Mouse (Mus musculus) neural tube, embryonic 15.5 days (tissue): ENCODE data around the gene Cfap299. TPM values are rescaled to one million over a fixed set of nuclear protein-coding genes. Genes with fewer than 3 reads are reported as not detected.
A peak's percentile ranks its signal among the peaks of the same experiment; 100 is the strongest.

ENCODE experiments used
- ATAC-seq: fragments of 200-750 bp; cut with Nextera tagmentation; 2 replicates; pipeline ENCODE4 v1.8.0; 2017; ENCODE audit warnings: mild to moderate bottlenecking, moderate TSS enrichment, moderate library complexity; ENCODE audit not compliant: low FRiP score
- H3K27ac ChIP-seq: fragments of 300-500 bp; sonication (generic); replicated peaks from 2 replicates; pipeline ENCODE4 v1.5.1; 2015; ENCODE audit warnings: mild to moderate bottlenecking, inconsistent platforms
- H3K27me3 ChIP-seq: fragments of 300-500 bp; sonication (generic); replicated peaks from 2 replicates; pipeline ENCODE4 v1.6.1; 2015; ENCODE audit warnings: inconsistent platforms
- H3K36me3 ChIP-seq: fragments of 300-500 bp; sonication (generic); 2 replicates; pipeline ENCODE4 v1.6.1; 2015; ENCODE audit warnings: inconsistent platforms
- H3K4me1 ChIP-seq: fragments of 300-500 bp; sonication (generic); 2 replicates; pipeline ENCODE4 v1.6.1; 2015; ENCODE audit warnings: inconsistent platforms
- H3K4me2 ChIP-seq: fragments of 300-500 bp; sonication (generic); 2 replicates; pipeline ENCODE4 v1.6.1; 2015; ENCODE audit warnings: inconsistent platforms, mild to moderate bottlenecking, moderate library complexity
- H3K4me3 ChIP-seq: fragments of 300-500 bp; sonication (generic); replicated peaks from 2 replicates; pipeline ENCODE4 v1.5.1; 2015; ENCODE audit warnings: mild to moderate bottlenecking, inconsistent platforms
- H3K9ac ChIP-seq: fragments of 300-500 bp; sonication (generic); replicated peaks from 2 replicates; pipeline ENCODE4 v1.6.1; 2015; ENCODE audit warnings: mild to moderate bottlenecking, inconsistent platforms
- H3K9me3 ChIP-seq: fragments of 300-500 bp; sonication (generic); replicated peaks from 2 replicates; pipeline ENCODE4 v1.6.1; 2016; ENCODE audit warnings: inconsistent platforms
- WGBS: fragments of 180-500 bp; shearing (Covaris S2); methylation state at CpG from one replicate; pipeline ENCODE4 v1.1.7; 2015; ENCODE audit warnings: mixed read lengths; 5-methylcytosine and 5-hydroxymethylcytosine counted together
- polyA plus RNA-seq: library from polyadenylated mRNA; unstranded; fragments of >200 nt; fragmentation: Nextera tagmentation; extraction: Ambion mirVana; gene quantifications from 2 replicates; pipeline ENCODE4 v1.2.1, GENCODE M21; 2015

Cfap299 gene
- polyA plus RNA-seq, 1 experiment from 2014 or later = 1.9 TPM

DNA sequence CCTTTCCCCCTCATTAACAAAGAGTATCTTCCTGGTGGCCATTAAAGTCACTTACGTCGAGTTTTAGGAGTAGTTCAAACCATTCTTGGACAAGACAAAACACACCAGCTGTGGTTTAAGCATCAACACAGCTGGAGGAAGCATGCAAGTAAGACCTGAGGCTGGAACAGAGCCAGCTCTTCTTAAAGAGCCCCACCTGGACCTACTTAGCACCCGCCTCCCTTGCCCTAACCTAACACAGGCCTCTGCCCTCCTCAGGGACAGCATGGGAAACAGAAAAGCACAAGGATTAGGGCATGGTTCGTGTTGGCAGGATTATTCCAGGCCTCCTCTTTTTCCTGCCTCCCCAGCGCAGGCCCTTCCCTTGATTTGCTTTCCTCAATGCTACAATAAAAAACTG lies 374.9 kb downstream of the Cfap299 start:
- Histone ChIP-seq H3K9me3 (no peaks in the 10 kb centered on the region), H3K4me3 (no peak overlapping the region), H3K4me1 (no peaks in the 10 kb centered on the region), H3K4me2 (no peak overlapping the region), H3K27ac (no peak overlapping the region), H3K27me3 (no peaks in the 10 kb centered on the region), H3K36me3 (no peaks in the 10 kb centered on the region), H3K9ac (no peak overlapping the region)
- WGBS = 61% methylated on average over 5 of the region's 5 CpGs
- no peak for ATAC-seq

DNA sequence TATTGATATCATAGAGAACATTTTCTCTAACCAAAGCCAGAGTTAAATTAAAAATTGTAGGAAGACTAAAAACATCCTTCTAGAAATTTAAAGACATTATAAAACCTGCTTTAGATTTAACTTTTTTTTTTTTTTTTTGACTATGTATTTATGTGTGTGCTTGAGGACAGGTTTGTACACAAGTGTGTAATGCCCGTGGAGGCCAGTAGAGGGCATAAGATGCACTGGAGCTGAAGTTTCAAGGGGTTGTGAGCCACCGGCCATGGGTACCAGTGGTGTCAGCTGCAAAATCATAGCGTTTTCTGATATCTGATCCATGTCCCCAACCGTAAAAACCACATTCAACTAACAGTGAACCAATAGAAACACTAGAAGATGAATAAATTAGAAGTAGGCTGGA lies 377.5 kb downstream of the Cfap299 start:
- no peaks in the 10 kb centered on the region for H3K36me3 ChIP-seq
- no peaks in the 10 kb centered on the region for H3K9me3 ChIP-seq
- no peak overlapping the region for H3K27ac ChIP-seq
- no peaks in the 10 kb centered on the region for H3K4me1 ChIP-seq
- H3K27me3 ChIP-seq = no peaks in the 10 kb centered on the region
- H3K4me3 ChIP-seq = no peak overlapping the region
- H3K4me2 ChIP-seq = no peak overlapping the region
- H3K9ac ChIP-seq = no peak overlapping the region
- ATAC-seq = no peak
- WGBS = 85% methylated on average over 4 of the region's 4 CpGs

- Histone ChIP-seq H3K27me3 (no peaks in the 10 kb centered on the region), H3K4me1 (no peaks in the 10 kb centered on the region), H3K4me2 (no peak overlapping the region), H3K9me3 (no peaks in the 10 kb centered on the region), H3K4me3 (no peak overlapping the region), H3K9ac (no peak overlapping the region), H3K27ac (no peak overlapping the region), H3K36me3 (no peaks in the 10 kb centered on the region)
- 82% methylated on average over 2 of the region's 2 CpGs for WGBS
- no peak for ATAC-seq
These were observed 386.3 kb downstream of the Cfap299 start for GRCm38 (mm10) chr5:98715392-98715791.

- no peaks in the 10 kb centered on the region for H3K9me3 ChIP-seq
- no peak overlapping the region for H3K4me3 ChIP-seq
- 52% methylated on average over 6 of the region's 6 CpGs for WGBS
- ATAC-seq = no peak
- no peaks in the 10 kb centered on the region for H3K27me3 ChIP-seq
- H3K9ac ChIP-seq = no peak overlapping the region
- H3K27ac ChIP-seq = no peak overlapping the region
- no peaks in the 10 kb centered on the region for H3K4me1 ChIP-seq
- no peak overlapping the region for H3K4me2 ChIP-seq
- no peaks in the 10 kb centered on the region for H3K36me3 ChIP-seq
These were observed 403.3 kb downstream of the Cfap299 start for GRCm38 (mm10) chr5:98732157-98733009.

- Histone ChIP-seq H3K36me3 (no peaks in the 10 kb centered on the region), H3K4me2 (no peak overlapping the region), H3K4me1 (no peaks in the 10 kb centered on the region), H3K27ac (no peak overlapping the region), H3K27me3 (no peaks in the 10 kb centered on the region), H3K9me3 (no peaks in the 10 kb centered on the region), H3K4me3 (no peak overlapping the region), H3K9ac (no peak overlapping the region)
- no peak for ATAC-seq
- 77% methylated on average over 2 of the region's 2 CpGs for WGBS
These were observed 403.9 kb downstream of the Cfap299 start for GRCm38 (mm10) chr5:98733010-98733399.

DNA sequence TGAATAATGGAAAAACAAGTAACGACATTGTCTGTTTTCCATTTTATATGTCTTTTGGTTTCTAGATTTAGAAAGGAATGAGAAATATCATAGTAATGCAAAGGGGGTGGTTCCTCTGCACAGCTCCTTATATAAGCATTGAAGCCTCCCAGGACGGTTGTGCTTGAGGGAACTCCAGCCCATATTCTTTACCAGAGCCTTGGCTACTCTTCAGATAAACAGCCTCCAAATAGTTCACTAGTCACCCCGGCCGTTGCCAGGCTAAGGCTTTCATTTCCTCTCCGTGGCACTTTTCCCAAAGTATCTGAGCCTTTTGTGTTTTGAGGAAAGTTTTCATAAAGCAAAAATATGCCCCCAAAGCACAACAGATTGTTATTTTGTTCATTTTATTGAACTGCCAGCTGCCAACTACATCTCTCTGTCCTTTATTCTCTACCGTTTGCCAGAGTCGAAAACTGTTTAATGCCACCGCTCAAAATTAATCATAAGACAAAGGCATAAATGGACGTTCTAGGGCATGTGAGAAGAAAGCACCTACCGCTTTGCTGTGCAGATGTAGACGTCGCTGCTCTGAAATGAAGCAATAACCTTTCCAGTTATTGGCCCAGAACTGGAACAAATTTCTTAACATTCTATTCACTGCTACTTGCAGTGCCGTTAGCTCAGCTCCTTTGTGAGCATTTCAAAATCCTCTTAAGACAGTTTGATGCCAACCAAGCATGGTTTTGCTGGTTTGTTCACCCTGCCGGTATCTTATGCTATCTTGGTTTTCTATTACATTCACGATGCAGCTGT lies 433.0 kb downstream of the Cfap299 start:
- Histone ChIP-seq H3K4me3 (no peak overlapping the region), H3K4me1 (peaks cover 7% of the 10 kb centered on the region; the same call in 1 of the 2 replicates), H3K27ac (0 out of 2 replicates have a peak overlapping the region, but pooled peaks have one; percentile 9), H3K9ac (no peak overlapping the region), H3K36me3 (no peaks in the 10 kb centered on the region), H3K27me3 (no peaks in the 10 kb centered on the region), H3K9me3 (no peaks in the 10 kb centered on the region), H3K4me2 (no peak overlapping the region)
- ATAC-seq = 0 out of 2 replicates have a peak, but pooled peaks have one; percentile 35
- WGBS = 65% methylated on average over 15 of the region's 15 CpGs

DNA sequence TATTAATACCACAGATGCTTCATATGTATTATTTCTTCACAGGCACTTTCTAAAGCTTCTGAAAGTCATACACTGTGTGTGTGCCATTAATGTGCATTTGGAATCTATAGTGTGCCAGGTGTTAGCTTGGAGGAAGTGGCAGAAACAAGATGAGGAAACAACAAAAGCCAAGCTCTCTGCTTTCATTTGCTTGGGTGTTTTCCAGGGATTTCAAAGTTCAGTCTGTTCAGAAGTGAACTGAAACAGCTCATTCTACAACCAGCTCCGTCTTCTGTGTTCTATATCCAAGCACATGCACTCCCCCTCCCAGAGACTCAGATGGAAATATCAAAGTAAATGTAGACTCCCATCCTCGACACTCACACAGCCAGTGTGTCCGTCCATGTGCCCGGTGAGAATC lies 449.5 kb downstream of the Cfap299 start:
- H3K27ac ChIP-seq = no peak overlapping the region
- H3K4me1 ChIP-seq = no peaks in the 10 kb centered on the region
- 90% methylated on average over 4 of the region's 4 CpGs for WGBS
- no peak for ATAC-seq
- no peaks in the 10 kb centered on the region for H3K27me3 ChIP-seq
- H3K9me3 ChIP-seq = no peaks in the 10 kb centered on the region
- H3K9ac ChIP-seq = no peak overlapping the region
- no peaks in the 10 kb centered on the region for H3K36me3 ChIP-seq
- H3K4me2 ChIP-seq = no peak overlapping the region
- H3K4me3 ChIP-seq = no peak overlapping the region

- Histone ChIP-seq H3K4me2 (no peak overlapping the region), H3K9me3 (no peaks in the 10 kb centered on the region), H3K27ac (no peak overlapping the region), H3K4me3 (no peak overlapping the region), H3K27me3 (no peaks in the 10 kb centered on the region), H3K9ac (no peak overlapping the region), H3K36me3 (no peaks in the 10 kb centered on the region), H3K4me1 (no peaks in the 10 kb centered on the region)
- WGBS = 98% methylated on average over 7 of the region's 7 CpGs
- ATAC-seq = no peak
These were observed 453.0 kb downstream of the Cfap299 start for GRCm38 (mm10) chr5:98782066-98782465.

DNA sequence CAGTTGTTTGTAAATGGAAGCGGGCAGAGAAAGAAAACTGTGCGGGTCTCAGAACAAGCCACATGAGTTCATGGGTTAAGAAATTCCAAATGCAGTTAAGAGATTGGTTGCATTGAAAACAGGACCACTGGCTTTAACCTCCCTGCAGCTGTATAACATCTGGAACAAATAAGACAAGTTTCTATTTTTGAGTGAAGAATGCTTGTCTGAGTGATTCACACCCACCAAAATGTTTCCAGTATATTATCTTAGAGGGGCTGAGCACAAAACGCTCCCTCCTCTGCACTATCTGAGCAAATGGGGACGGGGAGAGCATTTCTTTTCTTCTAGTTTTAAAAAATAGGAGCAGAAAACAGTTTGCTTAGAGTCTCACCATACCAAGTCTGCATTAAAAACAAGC lies 458.6 kb downstream of the Cfap299 start:
- no peaks in the 10 kb centered on the region for H3K36me3 ChIP-seq
- no peaks in the 10 kb centered on the region for H3K4me1 ChIP-seq
- WGBS = 86% methylated on average over 4 of the region's 4 CpGs
- H3K4me2 ChIP-seq = no peak overlapping the region
- H3K4me3 ChIP-seq = no peak overlapping the region
- no peak for ATAC-seq
- H3K27me3 ChIP-seq = no peaks in the 10 kb centered on the region
- H3K27ac ChIP-seq = no peak overlapping the region
- H3K9ac ChIP-seq = no peak overlapping the region
- H3K9me3 ChIP-seq = no peaks in the 10 kb centered on the region

GRCm38 (mm10) chr5:98788568-98788967 lies 459.5 kb downstream of the Cfap299 start:
- Histone ChIP-seq H3K9ac (no peak overlapping the region), H3K9me3 (no peaks in the 10 kb centered on the region), H3K4me3 (no peak overlapping the region), H3K36me3 (no peaks in the 10 kb centered on the region), H3K4me2 (no peak overlapping the region), H3K27ac (no peak overlapping the region), H3K27me3 (no peaks in the 10 kb centered on the region), H3K4me1 (no peaks in the 10 kb centered on the region)
- 87% methylated on average over 7 of the region's 7 CpGs for WGBS
- ATAC-seq = no peak

DNA sequence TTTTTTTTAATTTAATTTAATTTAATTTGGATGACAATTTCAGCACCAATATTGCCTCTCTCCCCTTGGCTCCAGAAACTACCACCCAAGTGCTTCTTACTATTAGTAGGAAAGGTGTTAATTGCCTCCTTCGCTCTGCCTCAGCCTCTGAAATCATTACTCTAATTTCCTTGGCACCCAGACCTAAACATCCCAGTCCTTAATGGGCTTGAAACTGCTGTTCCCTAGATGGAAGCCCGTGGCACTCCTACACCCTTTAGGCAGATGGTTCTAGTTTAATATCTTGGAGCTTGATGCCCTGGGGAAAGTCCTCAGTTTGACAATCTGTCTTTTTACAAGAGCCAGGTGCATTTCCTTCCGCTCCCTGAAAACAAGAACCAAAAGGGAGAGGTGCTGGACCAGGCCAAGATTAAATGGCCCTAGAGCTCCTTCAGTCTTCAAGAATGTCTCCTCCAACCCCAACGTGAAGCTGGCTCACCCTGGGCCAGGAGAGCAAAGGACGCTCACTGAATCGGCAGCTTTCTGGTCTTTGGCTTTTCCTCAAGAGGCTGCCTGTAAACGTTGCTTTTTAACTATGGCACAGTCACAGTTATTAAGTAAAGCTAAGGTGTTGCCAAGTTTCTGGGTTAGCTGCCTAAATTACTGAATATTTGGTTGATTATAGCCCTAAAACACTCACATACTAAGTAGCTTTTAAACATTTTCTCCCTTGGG lies 461.9 kb downstream of the Cfap299 start:
- H3K36me3 ChIP-seq = no peaks in the 10 kb centered on the region
- ATAC-seq = no peak
- H3K4me3 ChIP-seq = no peak overlapping the region
- no peak overlapping the region for H3K9ac ChIP-seq
- H3K27ac ChIP-seq = no peak overlapping the region
- H3K4me2 ChIP-seq = no peak overlapping the region
- H3K9me3 ChIP-seq = no peaks in the 10 kb centered on the region
- no peaks in the 10 kb centered on the region for H3K4me1 ChIP-seq
- H3K27me3 ChIP-seq = no peaks in the 10 kb centered on the region
- 60% methylated on average over 7 of the region's 7 CpGs for WGBS
